Mouse (Mus musculus): ENCODE results near the gene Snai3. TPM values are rescaled to one million over a fixed set of nuclear protein-coding genes. Genes with fewer than 3 reads are reported as not detected.

The Snai3 gene
- polyA plus RNA-seq, 1 experiment from 2014 or later, result 2.3 TPM

DNA sequence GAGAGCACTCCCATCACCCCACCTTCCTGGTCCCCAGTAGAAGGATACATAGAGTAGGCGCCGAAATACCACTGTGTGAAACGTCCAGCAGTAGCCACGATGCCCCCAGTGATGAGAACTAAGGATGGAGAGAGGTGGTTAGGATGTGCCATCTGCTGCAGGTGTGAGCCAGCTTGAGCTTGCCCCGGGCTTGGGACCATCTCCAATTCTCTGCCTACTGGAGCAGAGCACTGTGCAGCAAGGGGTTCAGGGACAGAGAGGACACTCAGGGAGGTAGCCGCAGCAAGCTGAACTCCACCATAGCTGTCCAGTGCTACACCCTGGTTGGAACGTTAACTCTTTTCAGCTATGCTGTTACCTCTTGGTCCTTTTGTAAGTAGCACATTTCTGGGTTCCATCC, 32.9 kb downstream of the Snai3 start:
- WGBS, result 77% methylated on average over 7 of the region's 7 CpGs
- H3K9ac ChIP-seq, result no peak overlapping the region
- H3K4me3 ChIP-seq, result no peak overlapping the region
- H3K27ac ChIP-seq (ENCODE audit: poor library complexity, severe bottlenecking), result no peak overlapping the region
- H3K4me1 ChIP-seq (replicated peaks), result peaks cover 29% of the 10 kb centered on the region
- no peak for ATAC-seq (ENCODE audit: insufficient number of reproducible peaks, low FRiP score)
- no peaks in the 10 kb centered on the region for H3K27me3 ChIP-seq (replicated peaks)
- no peaks in the 10 kb centered on the region for H3K9me3 ChIP-seq (replicated peaks)
- H3K4me2 ChIP-seq, result no peak overlapping the region
- peaks cover 23% of the 10 kb centered on the region for H3K36me3 ChIP-seq

DNA sequence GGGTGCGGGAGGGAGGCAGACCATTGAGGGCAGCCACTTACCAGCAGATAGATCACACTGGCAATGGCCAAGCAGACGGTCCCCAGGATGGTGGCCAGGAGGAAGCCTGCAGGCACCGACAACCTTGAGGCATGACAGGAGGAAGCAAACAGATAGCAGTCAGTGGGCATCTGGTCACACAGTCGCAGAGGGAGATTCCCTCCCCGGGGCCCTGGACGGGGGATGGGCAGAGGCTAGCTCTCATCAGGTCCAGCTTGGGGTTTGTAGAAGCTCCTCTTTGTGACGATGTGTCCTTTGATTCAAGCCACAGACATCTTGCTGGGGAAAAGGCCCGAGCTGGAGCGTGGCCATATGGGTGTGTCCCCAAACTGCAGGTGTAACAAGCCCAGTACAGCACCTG, 34.4 kb downstream of the Snai3 start:
- Histone ChIP-seq H3K9ac (no peak overlapping the region), H3K4me2 (no peak overlapping the region), H3K4me3 (no peak overlapping the region), H3K27me3 (replicated peaks) (no peaks in the 10 kb centered on the region), H3K36me3 (peaks cover 23% of the 10 kb centered on the region), H3K27ac (ENCODE audit: poor library complexity, severe bottlenecking) (no peak overlapping the region), H3K4me1 (replicated peaks) (peaks cover 16% of the 10 kb centered on the region), H3K9me3 (replicated peaks) (no peaks in the 10 kb centered on the region)
- ATAC-seq (ENCODE audit: insufficient number of reproducible peaks, low FRiP score), result no peak
- WGBS, result 59% methylated on average over 9 of the region's 9 CpGs

DNA sequence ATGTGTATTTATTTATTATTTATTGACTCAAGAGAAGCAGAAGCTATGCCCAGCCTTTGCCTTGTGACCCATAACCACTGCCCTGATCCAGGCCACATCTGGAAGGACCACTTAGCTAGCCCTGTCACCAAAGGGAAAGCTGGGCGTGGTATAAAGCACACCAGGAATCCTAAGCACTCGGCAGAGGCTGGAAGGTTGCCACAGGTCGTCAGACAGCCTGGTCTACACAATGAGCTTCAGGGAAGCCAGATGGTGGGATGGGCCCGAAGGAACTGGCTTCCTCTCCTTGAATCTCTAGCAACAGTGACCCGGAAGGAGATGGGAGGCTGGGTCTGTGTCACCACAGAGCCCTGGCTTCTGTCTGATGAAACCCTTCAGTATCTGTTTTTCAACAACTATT, 36.9 kb downstream of the Snai3 start:
- Histone ChIP-seq H3K4me1 (replicated peaks) (peaks cover 11% of the 10 kb centered on the region), H3K4me3 (no peak overlapping the region), H3K9ac (no peak overlapping the region), H3K36me3 (peaks cover 25% of the 10 kb centered on the region), H3K9me3 (replicated peaks) (no peaks in the 10 kb centered on the region), H3K27ac (ENCODE audit: poor library complexity, severe bottlenecking) (no peak overlapping the region), H3K27me3 (replicated peaks) (no peaks in the 10 kb centered on the region), H3K4me2 (no peak overlapping the region)
- WGBS, result 32% methylated on average over 5 of the region's 5 CpGs
- ATAC-seq (ENCODE audit: insufficient number of reproducible peaks, low FRiP score), result no peak

DNA sequence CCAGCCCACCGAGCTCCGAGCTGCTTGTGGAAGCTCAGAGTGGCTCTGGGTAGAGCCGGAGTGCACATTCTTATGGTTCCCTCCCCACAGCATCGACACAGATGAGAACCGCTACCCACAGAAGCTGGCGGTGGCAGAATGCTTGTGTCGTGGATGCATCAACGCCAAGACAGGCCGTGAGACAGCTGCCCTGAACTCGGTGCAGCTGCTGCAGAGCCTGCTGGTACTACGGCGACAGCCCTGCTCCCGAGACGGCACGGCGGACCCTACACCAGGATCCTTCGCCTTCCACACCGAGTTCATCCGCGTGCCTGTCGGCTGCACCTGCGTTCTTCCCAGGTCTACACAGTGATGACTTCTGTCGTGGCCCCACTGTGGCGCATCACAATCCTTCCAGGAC, 37.3 kb downstream of the Snai3 start:
- WGBS, result 85% methylated on average over 24 of the region's 24 CpGs
- H3K9ac ChIP-seq, result no peak overlapping the region
- no peak overlapping the region for H3K4me2 ChIP-seq
- H3K4me1 ChIP-seq (replicated peaks), result peaks cover 11% of the 10 kb centered on the region
- no peaks in the 10 kb centered on the region for H3K9me3 ChIP-seq (replicated peaks)
- no peaks in the 10 kb centered on the region for H3K27me3 ChIP-seq (replicated peaks)
- H3K36me3 ChIP-seq, result peaks cover 30% of the 10 kb centered on the region
- no peak for ATAC-seq (ENCODE audit: insufficient number of reproducible peaks, low FRiP score)
- H3K27ac ChIP-seq (ENCODE audit: poor library complexity, severe bottlenecking), result no peak overlapping the region
- no peak overlapping the region for H3K4me3 ChIP-seq

DNA sequence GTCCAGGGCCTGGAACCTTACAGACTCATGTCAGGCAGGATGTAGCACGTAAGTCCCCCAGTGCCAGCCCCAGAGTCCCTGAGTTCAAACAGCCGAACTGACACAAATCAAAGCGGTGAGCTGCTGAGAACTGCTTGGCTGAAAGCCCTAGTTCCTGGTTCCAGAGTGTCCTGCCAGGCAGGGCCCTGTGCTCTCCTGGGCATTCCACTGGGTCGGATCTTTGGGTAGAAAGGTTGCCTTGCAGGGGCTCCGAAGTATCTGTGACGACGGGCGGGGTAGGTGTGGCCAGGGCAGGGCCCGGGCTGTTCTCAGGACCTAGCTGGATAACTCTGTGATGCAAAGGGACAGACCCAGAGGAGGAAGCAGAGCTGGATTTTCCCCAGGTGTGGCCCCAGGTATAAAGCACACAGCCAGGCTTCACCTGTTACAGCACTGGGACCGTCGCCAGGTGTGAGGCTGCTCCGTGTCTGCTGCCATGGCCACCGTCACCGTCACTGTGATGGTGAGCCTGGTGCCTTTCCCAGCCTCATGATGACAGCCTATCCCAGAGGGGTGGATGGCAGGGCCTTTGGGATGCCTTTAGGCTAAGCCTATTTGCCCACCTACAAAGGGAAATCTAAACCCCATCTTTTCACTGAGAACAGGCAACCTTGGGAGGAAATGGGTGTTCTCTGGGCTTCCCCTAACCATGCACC, 39.0 kb downstream of the Snai3 start, which contains the start of gene Il17c:
Il17c (plus strand) TSS at position 645 of the 695 bp plus-strand sequence.
- H3K4me1 ChIP-seq (replicated peaks), result peaks cover 11% of the 10 kb centered on the region
- no peak for ATAC-seq (ENCODE audit: insufficient number of reproducible peaks, low FRiP score)
- no peak within 1 kb of the TSS for H3K4me2 ChIP-seq
- no peak within 1 kb of the TSS for H3K9ac ChIP-seq
- H3K27me3 ChIP-seq (replicated peaks), result no peaks in the 10 kb centered on the region
- no peaks in the 10 kb centered on the region for H3K9me3 ChIP-seq (replicated peaks)
- WGBS, result 78% methylated on average over 14 of the region's 14 CpGs
- no peak within 1 kb of the TSS for H3K27ac ChIP-seq (ENCODE audit: poor library complexity, severe bottlenecking)
- H3K36me3 ChIP-seq, result peaks cover 39% of the 10 kb centered on the region
- H3K4me3 ChIP-seq, result no peak within 1 kb of the TSS

DNA sequence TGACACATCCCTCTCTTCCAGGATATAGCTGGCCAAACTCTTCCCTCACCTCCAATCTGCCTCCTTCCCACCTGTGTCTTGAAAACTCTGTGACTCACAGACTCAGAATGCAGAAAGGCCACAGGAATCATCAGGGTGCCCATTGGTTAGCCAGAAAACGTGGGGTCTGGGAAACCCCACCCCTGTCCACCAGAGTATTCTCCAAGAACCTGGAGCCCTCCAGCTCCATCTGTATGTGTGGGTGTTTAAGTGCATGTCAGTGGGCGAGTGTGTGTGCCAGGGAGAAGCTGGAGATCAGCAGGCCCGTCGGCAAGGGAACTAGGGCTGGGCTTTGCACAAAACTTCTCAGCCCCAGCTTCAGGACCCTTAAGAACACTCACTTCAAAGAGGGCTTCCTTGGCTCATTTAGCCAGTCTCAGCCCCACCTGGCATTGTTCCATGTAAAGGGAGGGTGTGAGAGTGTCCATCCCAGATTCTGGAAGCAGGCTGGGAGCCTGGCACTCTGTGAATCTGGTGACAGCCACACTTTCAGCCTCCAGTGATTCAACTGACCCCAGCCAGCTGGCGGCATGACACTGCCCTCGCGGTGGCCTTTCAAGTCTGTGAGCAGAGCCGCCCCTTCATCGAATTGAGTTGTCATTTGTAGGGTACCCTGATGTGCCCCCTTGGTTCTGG, 40.5 kb downstream of the Snai3 start:
- H3K9me3 ChIP-seq (replicated peaks), result no peaks in the 10 kb centered on the region
- no peak overlapping the region for H3K27ac ChIP-seq (ENCODE audit: poor library complexity, severe bottlenecking)
- no peak overlapping the region for H3K4me2 ChIP-seq
- H3K36me3 ChIP-seq, result peaks cover 41% of the 10 kb centered on the region
- H3K27me3 ChIP-seq (replicated peaks), result no peaks in the 10 kb centered on the region
- H3K4me1 ChIP-seq (replicated peaks), result peaks cover 11% of the 10 kb centered on the region
- H3K4me3 ChIP-seq, result no peak overlapping the region
- 65% methylated on average over 9 of the region's 9 CpGs for WGBS
- H3K9ac ChIP-seq, result no peak overlapping the region
- no peak for ATAC-seq (ENCODE audit: insufficient number of reproducible peaks, low FRiP score)

- H3K4me2 ChIP-seq, result no peak overlapping the region
- H3K27me3 ChIP-seq (replicated peaks), result no peaks in the 10 kb centered on the region
- peaks cover 82% of the 10 kb centered on the region for H3K36me3 ChIP-seq
- WGBS, result 86% methylated on average over 6 of the region's 6 CpGs
- H3K9ac ChIP-seq, result no peak overlapping the region
- H3K9me3 ChIP-seq (replicated peaks), result no peaks in the 10 kb centered on the region
- H3K4me3 ChIP-seq, result no peak overlapping the region
- no peak for ATAC-seq (ENCODE audit: insufficient number of reproducible peaks, low FRiP score)
- H3K27ac ChIP-seq (ENCODE audit: poor library complexity, severe bottlenecking), result no peak overlapping the region
- no peaks in the 10 kb centered on the region; the same call in 1 of the 2 replicates for H3K4me1 ChIP-seq (replicated peaks)
These were observed 45.0 kb downstream of the Snai3 start for GRCm38 (mm10) chr8:122415554-122415953.

GRCm38 (mm10) chr8:122414311-122414710, 46.2 kb downstream of the Snai3 start:
- Histone ChIP-seq H3K4me3 (no peak overlapping the region), H3K4me2 (no peak overlapping the region), H3K9ac (no peak overlapping the region), H3K27ac (ENCODE audit: poor library complexity, severe bottlenecking) (no peak overlapping the region), H3K27me3 (replicated peaks) (no peaks in the 10 kb centered on the region), H3K36me3 (peaks cover 95% of the 10 kb centered on the region), H3K9me3 (replicated peaks) (no peaks in the 10 kb centered on the region), H3K4me1 (replicated peaks) (no peaks in the 10 kb centered on the region)
- no peak for ATAC-seq (ENCODE audit: insufficient number of reproducible peaks, low FRiP score)
- 83% methylated on average over 9 of the region's 9 CpGs for WGBS

GRCm38 (mm10) chr8:122407678-122408077, 52.9 kb downstream of the Snai3 start:
- H3K27ac ChIP-seq (ENCODE audit: poor library complexity, severe bottlenecking), result no peak overlapping the region
- peaks cover 12% of the 10 kb centered on the region for H3K4me1 ChIP-seq (replicated peaks)
- H3K27me3 ChIP-seq (replicated peaks), result no peaks in the 10 kb centered on the region
- no peak overlapping the region for H3K9ac ChIP-seq
- H3K36me3 ChIP-seq, result peaks cover 98% of the 10 kb centered on the region
- no peak for ATAC-seq (ENCODE audit: insufficient number of reproducible peaks, low FRiP score)
- no peak overlapping the region for H3K4me3 ChIP-seq
- WGBS, result 91% methylated on average over 7 of the region's 7 CpGs
- H3K4me2 ChIP-seq, result no peak overlapping the region
- no peaks in the 10 kb centered on the region for H3K9me3 ChIP-seq (replicated peaks)

GRCm38 (mm10) chr8:122405146-122405805, 55.3 kb downstream of the Snai3 start:
- no peak overlapping the region for H3K9ac ChIP-seq
- no peak overlapping the region for H3K4me3 ChIP-seq
- no peak overlapping the region for H3K27ac ChIP-seq (ENCODE audit: poor library complexity, severe bottlenecking)
- H3K27me3 ChIP-seq (replicated peaks), result no peaks in the 10 kb centered on the region
- no peaks in the 10 kb centered on the region for H3K9me3 ChIP-seq (replicated peaks)
- H3K36me3 ChIP-seq, result peaks cover 96% of the 10 kb centered on the region
- H3K4me1 ChIP-seq (replicated peaks), result peaks cover 12% of the 10 kb centered on the region
- ATAC-seq (ENCODE audit: insufficient number of reproducible peaks, low FRiP score), result no peak
- WGBS, result 58% methylated on average over 9 of the region's 9 CpGs
- H3K4me2 ChIP-seq, result no peak overlapping the region

All from heart, embryonic 12.5 days (tissue).